Mouse (Mus musculus) left cerebral cortex, postnatal 4 days (tissue): ENCODE results near the gene Olfr287. TPM values are rescaled to one million over a fixed set of nuclear protein-coding genes. Genes with fewer than 3 reads are reported as not detected.

Experiments
- DNase-seq: peaks from one replicate; pipeline ENCODE4 v3.0.0-alpha.2; 2022
- intact Hi-C: fragments of 180-260 bp; cut with DNase I; formaldehyde crosslinking; loops from one replicate; pipeline ENCODE4 v1.15.1; 2025
- total RNA-seq, 2 experiments: library from RNA; stranded (reverse); gene quantifications; 2 replicates each; pipeline ENCODE4 v1.2.3; 2021

Olfr287 gene
- total RNA-seq, 2 experiments from 2014 or later, result 0.20 TPM; not detected in 1

DNA sequence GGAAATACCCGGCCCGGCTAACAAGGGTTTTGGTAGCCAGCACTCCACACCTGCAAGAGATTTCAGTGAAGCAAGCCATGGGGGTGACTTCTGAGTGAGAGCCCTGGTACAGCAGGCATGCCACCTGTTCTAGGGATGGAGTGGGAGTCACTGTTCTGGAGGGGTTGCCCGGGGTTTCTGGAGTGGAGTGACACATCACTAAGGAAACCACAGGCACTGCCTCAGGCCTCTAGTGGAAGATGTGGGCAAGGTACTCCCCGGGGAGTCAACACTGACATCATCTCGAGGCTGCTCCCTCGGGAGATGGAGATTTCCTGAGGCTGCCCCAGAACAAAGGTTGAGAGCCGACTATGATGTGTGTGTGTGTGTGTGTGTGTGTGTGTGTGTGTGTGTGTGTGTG is 50.5 kb downstream of the Olfr287 start:
- DNase-seq, result no peak
- intact Hi-C loops, result no loop called here

DNA sequence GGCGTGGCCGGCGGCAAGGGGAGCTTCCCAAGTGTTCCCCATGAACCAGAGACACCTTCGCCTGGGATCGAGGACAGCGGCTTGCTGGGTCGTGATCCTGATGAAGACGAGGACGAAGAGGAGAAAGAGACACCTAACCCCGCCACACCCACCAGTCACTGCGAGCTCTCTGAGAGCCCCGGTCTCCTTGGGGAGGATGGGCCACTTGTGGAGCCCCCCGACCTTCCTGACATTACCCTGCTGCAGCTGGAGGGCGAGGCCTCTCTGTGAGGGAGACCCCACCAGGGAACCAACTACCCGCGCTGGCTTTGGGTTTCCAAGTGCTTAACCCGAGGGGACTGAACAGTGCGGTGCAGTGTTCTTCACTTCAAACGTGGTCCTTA is 52.2 kb downstream of the Olfr287 start:
- intact Hi-C loops, result loop anchor here (10.0 kb wide), 1 partner anchor 346 kb away; no protein-coding TSS in a partner anchor
- no peak for DNase-seq

DNA sequence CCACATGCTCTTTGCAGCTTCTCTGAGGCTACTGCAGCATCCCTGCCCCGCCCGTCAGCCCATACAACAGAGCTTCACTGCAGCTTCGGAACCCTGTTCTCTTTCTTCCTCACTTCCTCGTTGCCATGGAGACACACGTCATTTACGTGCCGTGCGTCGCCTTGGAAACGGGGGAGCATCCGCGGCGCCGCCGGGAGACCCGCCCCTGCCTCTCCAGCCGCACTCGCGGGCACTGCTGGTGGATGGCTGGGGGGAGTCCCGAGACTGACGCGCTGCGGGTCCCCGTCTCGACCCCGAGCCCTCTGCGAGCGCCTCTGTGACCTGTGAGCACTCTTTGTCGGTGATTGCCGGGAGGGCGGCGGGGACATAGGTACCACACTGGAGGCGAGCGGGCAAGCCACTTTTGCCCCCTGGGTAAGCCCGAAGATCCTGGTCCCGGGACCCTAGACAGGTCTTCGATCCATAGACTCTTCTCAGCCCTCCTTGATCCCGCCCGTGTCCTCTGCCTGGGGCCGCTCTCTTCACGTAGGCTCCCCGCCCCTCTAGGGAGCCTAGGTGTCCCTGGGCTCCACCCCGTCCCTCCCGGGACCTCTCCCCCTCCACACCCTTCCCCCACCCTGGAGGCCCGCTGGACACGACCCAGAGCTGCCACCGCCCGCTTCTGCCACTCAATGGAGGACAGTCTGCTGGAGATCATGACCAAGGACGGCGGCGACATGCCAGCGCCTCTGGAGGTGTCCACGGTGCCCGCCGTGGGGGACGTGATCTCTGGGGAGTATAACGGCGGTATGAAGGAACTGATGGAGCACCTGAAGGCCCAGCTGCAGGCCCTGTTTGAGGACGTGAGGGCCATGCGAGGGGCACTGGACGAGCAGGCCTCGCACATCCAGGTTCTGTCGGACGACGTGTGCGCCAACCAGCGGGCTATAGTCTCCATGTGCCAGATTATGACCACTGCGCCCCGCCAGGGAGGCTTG is 52.9 kb downstream of the Olfr287 start:
- intact Hi-C loops, result loop anchor here (10.0 kb wide), 1 partner anchor 347 kb away; no protein-coding TSS in a partner anchor

DNA sequence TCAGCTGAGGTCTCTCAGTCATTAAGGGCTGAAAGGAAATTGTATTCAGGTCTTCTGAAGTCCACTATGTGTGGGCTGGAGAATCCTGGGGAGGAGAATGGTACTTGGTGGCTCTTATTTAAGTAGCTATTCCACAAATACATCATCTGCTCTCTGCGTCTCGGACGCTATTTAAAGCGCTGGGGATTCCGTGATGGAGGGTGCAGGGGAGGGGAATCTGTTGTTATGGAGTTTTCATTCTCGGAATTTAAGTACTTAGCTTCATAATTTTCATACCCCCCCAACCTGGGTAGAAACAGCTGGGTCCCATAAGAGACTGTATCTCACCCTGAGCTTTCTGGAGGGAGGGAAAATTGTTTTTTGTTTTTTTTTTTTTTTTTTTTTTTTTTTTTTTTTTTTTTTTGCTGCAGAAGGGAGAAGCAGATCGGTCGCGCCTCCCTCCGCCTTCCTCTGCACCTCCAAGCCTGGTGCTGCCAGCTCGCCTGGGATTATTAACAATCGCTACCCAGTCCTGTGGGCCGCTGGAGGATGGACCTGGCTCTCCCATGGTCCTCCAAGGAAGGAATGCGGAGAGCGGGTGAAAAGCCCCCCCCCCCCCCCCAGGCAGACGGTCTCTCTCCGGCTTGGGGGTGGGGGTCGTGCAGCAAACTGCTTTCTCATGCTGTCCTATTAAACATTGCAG is 53.8 kb downstream of the Olfr287 start, which contains the start of gene Ccdc184:
Gene Ccdc184, plus strand, starts transcription at position 196 of the 682 bp plus-strand sequence.
- no peak for DNase-seq
- intact Hi-C loops, result loop anchor here (10.0 kb wide), 1 partner anchor 348 kb away; no protein-coding TSS in a partner anchor

More for the DNA sequence above, 52.9 kb downstream of the Olfr287 start:
- DNase-seq, result peak; percentile 89

DNA sequence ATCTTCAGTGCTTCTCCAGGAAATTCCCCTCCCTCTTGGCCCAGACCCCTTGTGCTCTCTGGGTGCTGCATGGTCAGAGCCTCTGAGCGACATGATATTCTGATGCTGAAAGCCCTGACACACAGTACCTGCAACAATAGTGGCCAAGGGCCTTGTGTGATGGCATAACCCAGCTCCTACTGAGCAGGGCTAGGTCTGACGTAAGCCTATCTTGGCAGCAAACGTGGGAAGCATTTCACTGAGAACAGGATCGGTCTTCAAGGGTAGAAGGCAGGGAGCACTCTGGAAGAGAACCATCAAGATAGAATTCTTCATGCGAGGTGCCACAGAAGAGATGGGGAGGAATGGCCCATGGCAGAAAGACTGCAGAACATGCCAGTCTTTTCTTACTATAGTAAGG is 55.3 kb downstream of the Olfr287 start, which contains the start of gene Asb8:
Gene Asb8, minus strand, starts transcription at position 101 of the 400 bp plus-strand sequence.
- DNase-seq, result no peak
- intact Hi-C loops, result loop anchor here (10.0 kb wide), 1 partner anchor 349 kb away; no protein-coding TSS in a partner anchor

DNA sequence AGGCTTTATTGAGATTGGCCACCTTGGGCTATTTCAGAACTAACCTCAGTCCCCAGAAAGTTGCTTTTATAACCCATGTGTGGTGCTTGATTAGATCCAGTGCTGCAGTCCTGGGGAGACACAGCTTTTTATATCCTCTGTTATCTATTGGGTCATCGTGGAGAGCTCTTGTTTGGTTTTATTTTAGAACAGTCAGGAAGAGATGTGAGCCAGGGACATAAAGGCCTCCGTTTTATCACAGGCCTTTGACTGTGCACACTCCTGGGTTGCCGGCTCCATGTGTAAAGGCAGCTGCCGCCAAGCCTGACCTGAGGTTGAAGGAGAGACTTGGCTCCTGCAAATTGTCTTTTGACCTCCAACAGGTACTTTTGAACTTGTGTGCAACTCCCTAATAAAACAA is 58.3 kb downstream of the Olfr287 start:
- intact Hi-C loops, result loop anchor here (10.0 kb wide), 1 partner anchor 352 kb away; no protein-coding TSS in a partner anchor
- no peak for DNase-seq

DNA sequence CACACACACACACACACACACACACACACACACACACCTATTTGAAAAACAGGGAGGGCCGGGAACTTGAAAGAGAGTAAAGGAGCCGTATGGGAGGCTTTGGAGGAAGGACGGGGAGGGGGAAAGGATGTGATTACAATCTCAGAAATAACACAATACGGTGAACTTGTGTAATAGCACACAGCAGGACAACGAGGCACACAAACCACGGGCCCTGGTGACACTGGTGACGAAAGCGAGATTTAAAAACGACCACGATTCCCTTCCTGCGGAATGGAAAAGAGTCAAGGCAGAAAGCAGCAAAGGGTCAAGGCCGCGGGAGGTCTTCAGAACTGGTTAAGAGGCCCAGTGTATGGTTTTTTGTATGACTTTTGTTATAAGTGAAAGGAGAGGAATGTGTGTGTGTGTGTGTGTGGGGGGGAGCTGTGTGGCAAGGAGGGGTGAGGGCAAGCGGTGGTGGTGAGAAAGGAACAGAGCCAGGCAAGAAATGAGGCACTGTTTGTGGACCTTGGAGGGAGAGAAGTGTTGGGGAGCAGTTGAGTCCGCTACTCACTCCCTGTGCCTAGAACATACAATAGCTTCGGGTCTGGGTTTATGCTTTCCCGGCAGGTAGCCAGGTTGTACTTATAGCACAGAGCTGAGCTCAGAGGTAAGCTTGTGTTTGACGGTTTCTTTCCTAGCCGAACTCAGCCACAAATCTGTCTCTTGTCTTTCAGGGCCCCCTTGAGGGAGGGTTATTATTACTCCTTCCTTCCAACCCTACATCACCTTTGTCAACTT is 59.6 kb downstream of the Olfr287 start:
- intact Hi-C loops, result loop anchor here (10.0 kb wide), 1 partner anchor 354 kb away; no protein-coding TSS in a partner anchor
- no peak for DNase-seq

DNA sequence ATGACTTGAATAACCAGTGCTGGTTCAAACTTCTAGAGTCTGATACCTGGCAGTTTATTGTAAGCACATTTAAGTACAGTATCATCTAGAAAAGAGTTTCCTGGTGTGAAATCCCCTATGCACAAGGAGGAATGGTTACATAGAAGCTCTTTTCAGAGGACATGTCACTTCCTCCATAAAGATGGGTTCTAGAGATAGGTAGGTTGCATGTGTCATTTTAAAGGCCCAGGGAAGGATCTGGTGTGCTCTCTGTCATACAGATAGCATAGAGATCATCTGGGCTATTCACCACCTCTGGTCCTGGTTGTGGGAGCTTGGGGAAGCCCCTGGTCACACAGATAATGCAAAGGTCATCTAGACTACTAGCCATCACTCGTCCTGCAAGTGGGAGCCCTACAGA is 63.6 kb downstream of the Olfr287 start:
- no peak for DNase-seq
- intact Hi-C loops, result no loop called here

Other genes with a start within 250 kb of the Olfr287 start
- 1 to 10 TPM; 2.5 to 5.4 TPM for gene Col2a1, start 216.4 kb downstream of the Olfr287 start, total RNA-seq
- gene Pfkm, start 128.5 kb downstream of the Olfr287 start, total RNA-seq, result 100 to 1,000 TPM; 156 to 177 TPM
- 10 to 100 TPM; 20.2 to 20.6 TPM for gene Senp1, start 127.3 kb downstream of the Olfr287 start, total RNA-seq
- gene Asb8, start 55.4 kb downstream of the Olfr287 start, total RNA-seq, result 10 to 100 TPM; 28.3 to 35.0 TPM
- gene Ccdc184, start 53.9 kb downstream of the Olfr287 start, total RNA-seq, result 10 to 100 TPM; 45.6 to 51.6 TPM
- under 1 TPM in 1 of 2 experiments, not detected in 1; 0.18 TPM for gene Olfr288, start 25.5 kb downstream of the Olfr287 start, total RNA-seq
- not detected for gene Gm44579, start 79 bp downstream of the Olfr287 start, total RNA-seq
- gene Olfr286, start 13.4 kb upstream of the Olfr287 start, total RNA-seq, result not detected
- gene H1fnt, start 36.2 kb upstream of the Olfr287 start, total RNA-seq, result not detected
- 10 to 100 TPM; 11.8 to 13.4 TPM for gene Zfp641, start 75.1 kb upstream of the Olfr287 start, total RNA-seq
- not detected for gene Olfr285, start 96.3 kb upstream of the Olfr287 start, total RNA-seq
- not detected for gene Olfr284, start 119.9 kb upstream of the Olfr287 start, total RNA-seq
- gene Olfr283, start 159.9 kb upstream of the Olfr287 start, total RNA-seq, result not detected
- not detected for gene Olfr282, start 210.2 kb upstream of the Olfr287 start, total RNA-seq
- gene Olfr281, start 231.5 kb upstream of the Olfr287 start, total RNA-seq, result not detected
- gene OR5BS1P, start 248.8 kb upstream of the Olfr287 start, total RNA-seq, result not detected